Mouse (Mus musculus) kidney, postnatal 36 days (tissue): ENCODE measurements around the gene Prg3.
A peak's percentile ranks its signal among the peaks of the same experiment; 100 is the strongest.

Source experiments
- DNase-seq, 2 experiments: peaks; one replicate each; pipeline ENCODE4 v3.0.0; 2021 to 2022; ENCODE audit warnings: mixed read lengths in 2 of 2

Gene Prg3

DNA sequence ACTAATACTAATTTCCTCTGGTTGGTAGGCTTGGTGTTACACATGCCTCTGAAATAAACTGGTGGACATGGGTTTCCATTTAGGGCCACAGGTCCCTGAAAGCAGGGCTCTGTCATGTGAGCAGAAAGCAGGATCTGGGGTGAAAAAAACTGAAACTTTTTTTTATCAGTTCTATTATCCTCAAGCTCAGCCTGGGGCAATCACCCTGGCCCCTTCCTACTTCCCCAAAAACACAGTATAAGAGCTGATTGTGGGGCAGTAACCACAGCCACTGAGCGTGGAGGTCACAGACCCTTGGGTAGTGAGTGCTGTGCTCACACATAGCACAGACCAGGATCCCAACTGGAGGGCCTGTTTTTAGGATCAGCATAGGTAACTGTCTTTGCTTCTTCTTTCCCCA lies at the start of gene Prg3:
Prg3 (plus strand) TSS at position 286 of the 400 bp plus-strand sequence.
- DNase-seq, result no peak

DNA sequence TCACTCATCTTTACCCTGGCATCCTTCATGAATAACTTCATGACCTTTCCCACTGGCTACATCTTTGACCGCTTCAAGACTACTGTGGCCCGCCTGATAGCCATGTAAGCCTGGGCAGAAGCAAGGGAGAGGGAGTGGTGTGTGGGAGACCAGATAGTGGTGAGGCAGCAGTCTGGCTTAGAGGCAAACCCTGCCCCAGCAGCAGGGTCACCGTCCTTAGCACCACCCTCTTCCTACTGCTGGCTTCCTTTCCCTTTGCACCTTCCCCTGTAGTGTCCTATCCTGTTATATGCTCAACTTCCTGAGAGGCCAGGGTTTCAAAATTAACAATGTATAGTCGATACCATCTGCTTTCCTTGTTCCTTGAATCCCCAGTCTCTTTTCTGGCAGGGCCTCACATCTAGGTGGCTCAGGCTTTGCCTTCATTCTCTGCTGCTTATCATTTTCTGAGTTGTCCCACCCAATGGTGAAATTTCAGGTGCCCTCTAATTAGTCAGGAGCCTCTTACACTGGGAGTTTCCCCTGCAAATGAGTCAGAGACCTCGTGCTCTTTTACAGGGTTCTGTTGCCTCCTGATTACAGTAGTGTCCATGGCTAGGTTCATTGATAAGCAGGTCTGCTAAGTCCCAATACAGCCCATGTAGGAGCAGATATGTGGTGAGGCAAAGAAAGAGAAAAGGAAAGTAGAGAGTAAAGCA lies 49.6 kb upstream of the Prg3 start:
- DNase-seq, result peak; percentile 44 to 49

DNA sequence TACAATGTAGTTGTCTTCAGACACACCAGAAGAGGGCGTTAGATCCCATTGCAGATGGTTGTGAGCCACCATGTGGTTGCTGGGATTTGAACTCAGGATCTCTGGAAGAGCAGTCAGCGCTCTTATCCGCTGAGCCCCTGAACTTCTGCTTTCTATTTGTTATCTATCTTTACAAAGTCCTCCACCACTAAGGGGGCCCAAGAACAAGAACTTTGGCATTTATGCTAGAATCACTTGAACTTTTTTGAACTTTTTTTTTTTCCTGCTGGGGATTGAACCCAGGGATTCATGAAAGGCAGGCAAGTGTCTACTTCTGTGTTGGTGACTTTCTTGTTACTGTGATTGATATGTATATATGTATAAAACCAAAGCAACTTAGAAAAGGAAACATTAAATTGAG lies 48.7 kb upstream of the Prg3 start:
- no peak for DNase-seq

DNA sequence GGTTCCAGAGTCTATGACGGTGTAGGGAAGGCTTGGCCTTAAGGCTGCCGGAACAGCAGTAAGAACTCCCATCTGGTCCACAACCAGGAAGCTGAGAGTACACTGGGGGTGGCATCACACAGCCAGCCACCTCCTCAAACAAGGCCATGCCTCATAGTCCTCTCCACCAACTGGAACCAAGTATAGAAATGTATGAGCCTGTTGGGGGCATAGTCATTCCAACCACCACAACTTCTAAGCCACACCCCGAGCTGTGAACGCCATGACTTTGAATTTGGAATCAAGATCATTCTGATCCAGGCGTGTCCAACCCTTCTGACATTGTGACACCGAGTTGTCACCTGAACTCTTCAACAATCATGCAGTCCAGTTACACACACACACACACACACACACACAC lies 48.3 kb upstream of the Prg3 start:
- DNase-seq, result no peak

DNA sequence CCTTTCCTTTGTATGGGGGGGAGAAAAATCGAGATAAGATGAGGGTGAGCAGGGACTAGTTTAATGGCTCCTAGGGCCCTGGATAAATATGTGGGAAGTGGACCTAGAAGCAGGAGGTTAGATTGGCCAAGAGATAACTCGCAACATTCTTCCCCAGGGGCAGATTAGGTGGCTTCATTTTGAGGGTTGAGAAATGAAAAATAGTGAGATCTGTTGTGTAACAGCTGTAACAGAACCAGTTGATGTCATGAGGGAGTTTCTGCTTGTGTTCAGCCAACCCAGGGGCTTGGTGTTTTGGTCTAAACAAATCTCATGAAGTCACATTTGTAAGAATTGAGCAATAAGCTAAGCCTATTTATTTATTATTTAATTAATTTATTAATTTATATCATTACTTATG lies 46.7 kb upstream of the Prg3 start:
- no peak for DNase-seq

DNA sequence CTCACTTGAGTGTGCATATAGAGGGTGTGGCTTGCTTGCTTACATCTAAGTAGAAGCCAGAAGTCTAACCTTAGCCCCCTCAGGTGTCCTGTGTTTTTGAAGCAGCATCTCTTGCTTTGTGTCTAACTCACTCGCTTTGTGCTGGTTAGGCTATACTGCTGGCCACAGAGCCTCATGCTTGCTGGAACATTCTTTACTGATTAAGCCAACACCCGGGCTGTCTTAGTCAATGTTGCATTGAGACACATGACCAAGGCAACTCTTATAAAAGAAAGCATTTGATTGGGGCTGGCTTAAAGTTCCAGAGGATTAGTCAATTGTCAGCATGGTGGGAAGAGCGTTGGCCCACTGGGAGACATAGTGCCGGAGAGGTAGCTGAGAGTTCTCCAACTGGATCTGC lies 46.2 kb upstream of the Prg3 start:
- DNase-seq, result no peak

DNA sequence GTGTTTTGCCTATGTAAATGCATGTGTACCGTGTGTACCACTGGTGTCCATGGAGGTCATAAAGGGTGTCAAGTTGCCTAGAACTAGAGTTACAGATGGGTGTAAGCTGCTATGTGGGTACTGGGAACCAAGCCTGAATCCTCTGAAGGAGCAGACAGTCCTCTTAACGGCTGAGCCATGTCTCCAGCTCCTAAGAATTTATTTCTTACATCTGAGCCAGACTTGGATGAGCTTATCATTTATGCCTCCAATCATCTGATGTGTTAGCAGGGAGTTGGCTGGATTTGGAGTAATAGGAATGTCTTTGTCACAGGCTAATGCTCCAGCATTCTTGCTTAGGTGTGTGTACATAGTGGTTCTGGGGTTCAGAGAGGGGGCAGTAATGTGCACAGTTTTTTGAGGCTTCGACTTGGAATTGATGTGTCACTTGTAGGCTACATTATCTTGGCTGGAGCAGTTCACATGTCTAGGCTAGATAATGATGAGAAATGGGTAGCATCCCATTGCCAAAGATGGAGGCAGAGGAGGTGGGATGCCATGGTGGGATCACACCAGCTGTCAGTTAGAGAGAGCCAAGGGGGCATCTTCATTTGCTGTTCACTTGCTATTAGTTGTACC lies 40.8 kb upstream of the Prg3 start:
- no peak for DNase-seq

DNA sequence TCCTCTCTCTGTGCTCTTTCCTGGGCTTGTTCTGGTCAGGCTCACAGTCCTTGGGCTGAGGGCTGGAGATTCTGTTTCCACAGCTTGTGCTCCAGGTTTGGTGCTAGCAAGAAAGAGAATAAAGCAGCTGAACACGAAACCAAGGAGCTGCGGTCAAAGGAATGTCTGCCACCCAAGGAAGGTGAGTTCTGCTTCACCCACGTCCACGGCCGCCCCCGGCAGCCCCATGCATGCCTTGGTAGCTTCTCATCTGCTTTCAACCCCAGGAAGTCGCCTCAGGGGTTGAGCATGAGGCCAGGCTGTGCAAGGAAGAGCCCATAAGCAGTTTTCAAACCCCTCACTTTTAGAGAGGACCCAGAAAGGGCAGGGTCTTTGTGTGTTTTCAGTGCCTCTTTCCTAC lies 39.8 kb upstream of the Prg3 start:
- no peak for DNase-seq

DNA sequence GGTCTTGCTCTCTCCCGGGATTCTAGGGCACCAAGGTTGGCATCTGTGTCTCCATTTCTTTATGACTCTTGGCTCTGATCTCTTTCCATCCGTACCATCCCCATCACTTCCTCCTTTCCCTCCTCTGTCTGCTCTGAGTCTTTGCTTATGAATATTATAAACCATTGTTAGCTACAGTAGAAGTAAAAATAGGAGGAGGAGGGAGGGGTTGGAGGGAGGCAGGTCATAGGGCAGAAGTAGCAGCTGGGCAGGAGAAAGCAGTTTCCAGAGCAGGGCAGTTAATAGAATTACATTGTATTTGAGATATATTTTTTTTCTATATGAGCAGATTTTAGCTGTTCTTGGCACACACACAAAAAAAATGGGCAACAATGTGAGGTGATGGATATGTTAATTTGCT lies 39.3 kb upstream of the Prg3 start:
- DNase-seq, result no peak

DNA sequence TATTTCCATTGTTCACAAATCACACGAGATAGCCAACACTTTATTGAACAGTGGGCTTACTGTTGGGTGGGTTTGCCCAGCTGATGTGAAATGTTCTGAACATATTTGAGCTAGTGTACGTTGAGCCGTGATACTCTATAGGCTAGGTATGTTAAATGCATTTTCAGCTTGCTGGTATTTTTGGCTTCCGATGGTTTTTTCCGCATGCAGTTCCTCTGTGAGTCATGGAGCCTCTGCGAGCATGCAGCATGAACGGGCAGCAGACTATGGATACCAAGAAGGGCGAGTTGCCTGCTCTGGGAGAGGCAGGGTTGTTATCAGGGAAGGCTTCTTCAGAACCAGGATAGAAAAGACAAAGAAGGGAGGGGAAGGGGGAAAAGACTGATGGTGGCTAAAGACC lies 37.0 kb upstream of the Prg3 start:
- no peak for DNase-seq

DNA sequence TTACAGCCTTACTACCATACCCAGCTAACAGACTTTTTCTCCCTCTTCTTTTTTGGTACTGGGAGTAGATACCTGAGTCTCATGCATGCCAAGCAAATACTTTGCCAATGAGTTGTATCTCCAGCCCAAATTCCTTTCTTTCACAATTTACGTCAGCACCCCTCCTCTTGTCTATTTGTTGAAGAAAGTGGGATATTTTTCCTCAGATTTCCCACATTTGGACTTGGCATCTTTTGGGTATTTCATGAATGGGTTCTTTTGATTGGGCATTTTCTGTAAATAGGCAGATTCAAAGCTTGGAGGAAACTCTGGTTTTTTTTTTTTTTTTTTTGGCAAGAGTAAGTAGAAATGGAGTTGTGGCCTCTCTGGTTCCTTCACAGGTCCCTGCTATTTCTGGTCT lies 35.8 kb upstream of the Prg3 start:
- DNase-seq, result no peak

DNA sequence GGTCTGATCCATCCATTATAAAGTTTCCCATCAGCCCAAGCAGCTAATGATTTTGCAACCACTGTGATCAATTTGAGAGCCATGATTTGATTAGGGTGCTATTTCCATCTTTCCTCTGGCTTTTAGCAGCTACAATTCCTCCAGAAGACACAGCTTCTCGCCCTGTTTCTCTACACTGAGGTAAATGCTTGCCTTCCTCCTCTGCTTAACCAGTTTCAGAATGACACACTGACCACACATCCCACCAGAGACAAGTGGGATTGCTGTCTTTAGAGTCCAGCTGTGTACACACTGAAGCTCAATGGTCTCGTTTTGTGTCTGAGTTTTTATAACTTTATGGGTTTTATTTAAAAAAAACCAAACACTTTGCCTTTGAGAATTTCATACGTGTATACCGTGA lies 35.3 kb upstream of the Prg3 start:
- DNase-seq, result no peak

DNA sequence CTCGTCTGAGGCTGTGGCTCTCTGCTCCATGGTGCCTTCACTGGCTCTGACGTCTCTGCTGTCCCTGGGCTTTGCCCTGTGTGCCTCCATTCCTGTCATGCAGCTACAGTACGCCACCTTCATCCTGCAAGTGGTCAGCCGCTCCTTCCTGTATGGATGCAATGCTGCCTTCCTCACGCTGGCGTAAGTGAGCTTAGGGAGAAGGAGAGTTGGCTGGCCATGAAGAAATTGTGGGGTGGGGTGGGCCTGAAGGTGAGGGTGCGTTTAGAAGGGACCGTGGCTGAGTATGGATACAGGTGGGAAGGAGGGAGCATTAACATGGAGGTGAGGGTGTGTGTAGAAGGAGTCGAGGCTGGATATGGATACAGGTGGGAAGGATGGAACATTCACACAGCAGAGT lies 32.6 kb upstream of the Prg3 start:
- no peak for DNase-seq

DNA sequence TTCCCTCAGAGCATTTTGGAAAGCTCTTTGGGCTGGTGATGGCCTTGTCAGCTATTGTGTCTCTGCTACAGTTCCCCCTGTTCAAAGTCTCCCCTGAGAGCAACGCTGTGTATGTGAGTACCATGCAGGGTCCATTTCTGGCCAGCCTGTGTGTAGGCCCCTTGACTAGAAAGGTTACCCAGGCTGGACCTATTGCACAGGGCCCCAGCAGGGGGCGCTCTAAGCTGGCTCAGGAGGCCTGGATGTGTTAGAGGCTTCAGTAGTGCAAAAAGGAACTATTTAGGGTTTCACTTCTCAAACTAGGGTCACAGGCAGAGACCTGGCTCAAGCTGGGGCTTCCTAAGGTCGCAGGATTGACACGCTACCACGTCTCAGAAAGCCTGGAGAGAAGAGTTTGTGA lies 31.7 kb upstream of the Prg3 start:
- peak; percentile 40 to 77 for DNase-seq

DNA sequence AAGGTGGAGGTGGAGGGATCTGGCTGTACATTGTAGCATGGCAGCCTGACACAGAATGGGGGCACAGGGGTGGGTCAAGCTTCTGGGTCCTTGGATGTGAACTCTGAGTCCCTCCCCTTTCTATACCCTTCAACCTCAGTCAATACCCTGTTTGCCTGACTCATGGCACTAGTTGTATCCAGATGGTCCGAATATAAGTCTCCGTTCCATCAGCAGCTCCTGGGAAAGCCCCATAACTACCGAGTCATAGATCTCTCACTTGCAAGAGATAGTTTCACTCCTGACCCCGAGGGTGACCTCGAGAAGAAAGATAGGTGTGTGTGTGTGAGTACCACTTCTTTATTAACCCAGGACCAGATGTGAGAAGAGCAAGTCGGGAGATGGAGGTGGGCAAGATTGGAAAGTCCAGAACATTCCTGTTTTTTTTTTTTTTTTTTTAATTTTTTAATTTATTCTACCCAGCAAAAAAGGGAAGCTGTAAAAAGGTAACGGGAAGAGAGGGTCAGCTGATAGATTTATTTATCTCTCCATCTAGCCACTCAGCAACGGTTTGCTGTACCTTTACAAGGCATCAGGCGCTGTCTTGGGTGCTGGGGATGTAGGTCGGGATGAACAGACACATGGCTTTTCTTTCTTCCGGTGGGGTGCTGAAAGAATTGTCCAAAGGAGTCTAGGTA lies 29.3 kb upstream of the Prg3 start:
- DNase-seq, result no peak

DNA sequence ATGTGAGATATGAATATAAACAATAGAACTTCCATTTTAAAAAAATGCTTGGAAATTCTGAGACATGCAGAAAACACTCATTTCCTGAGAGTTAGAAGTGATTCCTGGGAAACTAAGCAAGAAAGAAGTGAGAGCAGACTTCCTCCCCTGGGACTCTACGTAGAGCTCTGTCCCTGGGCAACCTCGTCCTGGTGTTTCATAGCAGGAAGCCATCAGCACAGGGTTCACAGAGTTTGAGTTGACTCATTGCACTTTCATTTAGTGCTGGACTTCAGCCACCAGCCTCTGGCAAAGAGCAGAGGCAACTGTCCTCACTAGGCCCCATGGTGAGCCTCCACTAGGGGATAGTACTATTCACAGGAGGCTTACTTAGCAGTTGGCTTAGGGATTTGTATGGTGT lies 26.7 kb upstream of the Prg3 start:
- peak; percentile 78 to 84 for DNase-seq

DNA sequence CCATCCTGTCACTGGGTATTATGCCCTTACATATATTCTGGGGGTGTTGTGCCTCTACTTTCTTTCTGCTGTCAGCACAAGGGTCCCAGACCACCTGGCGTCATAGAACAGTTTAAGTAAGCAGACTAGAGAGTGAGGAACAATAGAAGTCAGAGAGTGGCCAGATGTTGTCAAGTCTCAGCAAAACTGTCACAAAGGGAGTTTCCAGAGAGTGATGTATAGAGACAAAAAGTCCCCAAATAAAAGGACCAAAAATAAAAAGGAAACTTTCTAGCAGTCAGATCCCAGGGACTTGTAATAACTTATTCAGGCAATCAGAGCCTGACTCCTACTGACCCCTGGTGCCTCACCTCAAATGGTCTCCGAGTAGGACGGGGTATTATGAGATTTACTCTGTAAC lies 26.1 kb upstream of the Prg3 start:
- DNase-seq, result no peak

DNA sequence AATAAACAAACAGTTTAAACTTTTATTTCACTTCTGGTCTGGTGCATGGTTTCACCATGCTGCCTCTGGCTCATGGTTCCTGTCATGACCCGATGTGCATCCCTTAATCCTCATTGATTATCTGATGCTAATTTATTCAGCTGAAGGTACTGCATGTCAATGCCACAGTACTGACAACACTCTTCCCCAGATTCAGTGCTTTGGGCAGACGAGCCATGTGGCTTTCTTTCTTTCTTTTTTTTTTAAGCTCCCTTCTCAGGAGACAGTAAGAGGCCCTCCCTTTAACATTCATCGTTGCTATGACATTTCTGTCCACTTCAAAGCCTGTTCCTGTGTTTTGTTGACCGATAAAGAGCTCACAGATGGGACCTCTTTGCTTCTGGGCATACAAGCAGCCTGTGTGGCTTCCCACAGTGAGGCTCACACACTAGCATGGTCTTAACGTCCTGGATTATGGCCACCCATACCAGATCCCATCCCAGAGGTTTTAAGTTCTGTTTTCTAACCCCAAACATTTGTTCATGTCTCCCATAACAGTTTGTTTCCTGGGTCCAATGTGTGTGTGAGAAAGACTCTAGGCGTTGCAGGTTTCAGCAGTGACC lies 25.0 kb upstream of the Prg3 start:
- DNase-seq, result no peak

DNA sequence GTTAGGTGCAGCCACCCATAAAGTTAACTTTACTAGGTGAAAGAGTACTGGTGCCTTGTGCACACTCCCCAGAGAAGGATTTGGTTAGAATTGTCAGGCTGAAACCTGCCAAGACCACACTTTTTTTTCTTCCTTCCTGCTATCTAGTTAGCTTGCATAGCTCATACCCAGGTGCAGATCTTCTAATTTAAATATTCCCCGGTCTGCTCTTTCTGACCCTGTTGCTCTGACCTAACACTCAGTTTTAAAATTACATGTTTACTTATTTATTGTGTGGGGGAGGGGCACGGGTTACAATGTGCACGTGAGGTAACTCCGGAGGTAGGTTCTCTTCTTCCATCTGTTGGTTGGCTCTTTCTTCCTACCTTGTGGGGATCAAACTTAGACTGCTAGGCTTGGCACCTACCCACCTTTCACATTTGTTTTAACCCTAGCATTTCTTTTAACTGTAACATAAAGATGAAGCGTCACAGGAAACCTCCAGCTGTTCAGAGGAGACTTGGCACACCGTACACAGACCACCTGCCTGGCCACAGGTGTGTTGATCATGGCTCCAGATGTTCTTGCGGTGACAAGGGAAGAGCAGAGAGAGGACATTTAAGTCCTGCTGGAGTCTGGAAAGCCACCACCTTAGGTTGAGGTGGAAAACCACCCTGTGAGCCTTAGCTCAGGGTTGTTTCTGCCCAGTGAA lies 23.8 kb upstream of the Prg3 start:
- DNase-seq, result no peak

DNA sequence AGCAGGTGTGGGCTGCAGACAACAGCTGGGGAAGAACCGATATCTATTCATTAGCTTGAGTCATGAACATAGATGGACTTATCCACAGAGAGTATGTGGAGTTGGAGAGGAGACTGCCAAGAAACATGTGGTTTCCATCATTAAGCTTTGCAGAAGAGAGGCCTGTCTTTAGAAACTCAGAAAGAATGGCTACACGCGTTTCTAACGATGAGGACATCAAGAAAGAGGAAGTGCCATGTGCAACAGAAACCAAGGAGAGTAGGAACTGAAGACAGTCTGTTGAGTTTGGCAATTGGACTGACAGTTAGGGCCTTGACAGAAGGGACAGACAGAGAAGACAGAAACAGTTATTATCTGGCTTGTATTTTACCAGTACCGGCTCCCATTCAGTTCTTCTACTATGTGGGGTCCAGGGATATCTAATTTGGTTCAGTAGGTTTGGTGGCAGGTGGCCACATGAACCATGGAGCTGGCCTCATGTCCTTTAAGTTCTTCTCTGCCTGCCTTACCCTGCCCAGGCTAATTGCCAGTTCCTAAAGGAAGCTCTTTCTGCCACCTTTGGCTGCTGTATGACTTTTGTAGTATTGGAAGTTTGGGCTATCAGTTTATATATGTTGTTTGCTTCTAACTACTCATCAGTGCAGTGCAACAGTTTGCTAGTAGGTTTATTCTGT lies 20.6 kb upstream of the Prg3 start:
- DNase-seq, result no peak

DNA sequence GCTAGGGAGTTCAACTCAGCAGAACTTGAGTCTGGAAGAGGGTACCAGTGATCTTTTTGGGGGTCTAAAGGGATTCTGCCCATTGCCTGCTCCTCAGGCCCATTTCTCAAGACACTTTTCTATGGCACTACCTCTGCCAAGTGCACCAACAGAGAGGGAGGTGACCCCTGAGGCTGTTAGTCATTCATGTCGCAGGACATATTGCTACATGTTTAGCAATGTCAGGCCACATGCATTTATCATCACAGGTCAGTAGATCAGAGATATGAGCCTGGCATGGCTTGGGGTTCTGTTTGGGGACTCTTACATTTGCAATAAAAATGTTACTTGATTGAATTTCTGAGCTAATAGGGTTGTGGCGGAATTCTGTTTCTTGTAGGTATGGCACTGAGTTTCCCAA lies 12.4 kb upstream of the Prg3 start:
- no peak for DNase-seq

DNA sequence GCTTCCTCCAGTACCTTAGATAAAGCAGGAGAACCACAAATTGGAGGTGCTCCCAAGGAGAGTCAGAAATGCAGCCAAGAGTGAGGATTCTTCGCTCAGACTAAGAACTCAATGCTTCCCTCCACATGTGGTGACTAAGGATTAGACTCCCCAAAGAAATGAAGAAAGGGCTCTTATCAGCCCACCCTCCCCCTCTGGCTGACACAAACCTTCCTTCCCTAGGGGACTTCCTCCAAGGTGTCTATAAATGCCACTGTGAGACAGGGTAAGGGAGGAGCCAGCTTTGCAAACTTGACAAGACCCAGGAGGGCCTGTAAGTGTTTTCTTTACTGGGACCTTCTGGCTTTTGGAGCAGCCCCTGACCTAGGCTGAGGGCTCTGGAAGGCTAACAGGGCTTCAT lies 7.8 kb upstream of the Prg3 start, which contains the start of gene Prg2:
Prg2 (plus strand) TSS at position 274 of the 400 bp plus-strand sequence.
- DNase-seq, result no peak

DNA sequence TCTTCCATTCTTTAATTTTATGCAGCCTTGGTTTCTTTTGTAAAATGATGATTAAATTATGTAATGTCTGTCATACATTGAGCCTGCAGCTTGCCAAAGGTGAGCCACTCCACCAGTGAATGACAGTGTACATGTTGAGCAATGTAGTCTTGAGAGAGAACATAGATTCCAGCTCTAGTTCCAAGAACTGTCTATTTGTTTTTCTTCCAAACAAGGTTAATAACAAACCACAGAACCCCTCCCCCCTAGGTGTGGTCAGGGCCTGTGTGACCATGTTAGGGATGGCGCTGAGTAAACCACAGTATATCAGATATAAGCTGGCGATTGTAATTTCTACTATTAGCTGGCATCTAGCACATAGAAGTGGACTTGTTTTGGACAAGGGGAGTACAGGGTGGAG lies 8.4 kb downstream of the Prg3 start:
- DNase-seq, result no peak
